Mouse (Mus musculus): Measurements from ENCODE around the gene Kat7.

Kat7 gene

GRCm38 (mm10) chr11:95333805-95334204 is 23.8 kb upstream of the Kat7 start:
- in situ Hi-C loops (cut with MboI, MseI): no loop called here

- in situ Hi-C loops (cut with MboI, MseI): no loop called here
Measured at GRCm38 (mm10) chr11:95333209-95333608, 23.2 kb upstream of the Kat7 start.

DNA sequence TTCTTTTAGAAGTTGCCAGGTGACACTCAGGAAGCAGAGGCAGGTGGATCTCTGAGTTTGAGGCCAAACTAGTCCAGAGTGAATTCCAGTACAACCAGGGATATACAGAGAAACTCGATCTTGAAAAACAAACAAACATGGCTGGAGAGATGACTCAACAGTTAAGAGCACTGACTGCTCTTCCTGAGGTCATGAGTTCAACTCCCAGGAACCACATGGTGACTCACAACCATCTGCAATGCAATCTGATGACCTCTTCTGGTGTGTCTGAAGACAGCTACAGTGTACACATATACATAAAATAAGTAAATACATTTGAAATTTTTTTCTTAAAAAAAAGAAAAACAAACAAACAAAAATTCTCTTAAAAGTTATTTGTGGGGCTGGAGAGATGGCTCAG is 20.6 kb upstream of the Kat7 start:
- in situ Hi-C loops (cut with MboI, MseI): no loop called here

DNA sequence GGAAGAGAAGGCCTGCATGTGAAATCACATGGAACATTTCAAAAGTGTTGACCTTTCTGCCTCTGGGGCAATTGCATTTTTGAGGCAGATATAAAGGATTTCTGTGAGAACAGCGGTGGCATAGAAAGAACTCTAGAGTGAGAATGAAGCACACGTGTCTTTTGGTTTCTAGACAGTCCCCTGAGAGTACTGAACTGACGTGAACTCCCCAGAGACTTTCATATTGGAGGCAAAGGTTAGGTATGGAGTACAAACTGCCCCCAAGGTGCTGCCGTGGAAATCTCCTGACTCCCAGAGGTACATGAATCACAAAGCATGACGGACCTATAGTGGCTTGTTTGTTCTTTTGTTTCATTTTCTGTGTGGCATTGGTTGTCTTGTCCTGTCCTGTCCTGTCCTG is 18.6 kb upstream of the Kat7 start:
- in situ Hi-C loops (cut with MboI, MseI): no loop called here

DNA sequence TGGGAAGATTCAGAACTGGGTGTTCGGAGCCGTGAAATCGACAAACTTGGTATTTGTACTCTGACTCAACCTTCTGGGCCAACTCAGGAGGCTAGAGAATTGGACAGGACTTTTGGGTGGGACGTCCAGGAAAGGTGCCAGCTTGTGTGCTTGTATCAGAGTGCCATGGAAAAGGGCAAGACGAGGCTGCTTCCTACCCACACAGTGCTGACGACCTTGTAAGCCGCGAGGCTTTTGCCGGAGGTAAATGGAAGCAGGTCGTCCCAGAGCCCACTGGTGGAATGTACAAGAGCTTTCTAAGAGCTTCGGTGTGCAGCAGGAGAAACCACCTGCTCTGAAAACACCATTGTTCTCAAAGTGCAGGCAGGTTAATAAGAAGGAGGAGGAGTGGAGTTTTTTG is 16.2 kb upstream of the Kat7 start:
- in situ Hi-C loops (cut with MboI, MseI): no loop called here

DNA sequence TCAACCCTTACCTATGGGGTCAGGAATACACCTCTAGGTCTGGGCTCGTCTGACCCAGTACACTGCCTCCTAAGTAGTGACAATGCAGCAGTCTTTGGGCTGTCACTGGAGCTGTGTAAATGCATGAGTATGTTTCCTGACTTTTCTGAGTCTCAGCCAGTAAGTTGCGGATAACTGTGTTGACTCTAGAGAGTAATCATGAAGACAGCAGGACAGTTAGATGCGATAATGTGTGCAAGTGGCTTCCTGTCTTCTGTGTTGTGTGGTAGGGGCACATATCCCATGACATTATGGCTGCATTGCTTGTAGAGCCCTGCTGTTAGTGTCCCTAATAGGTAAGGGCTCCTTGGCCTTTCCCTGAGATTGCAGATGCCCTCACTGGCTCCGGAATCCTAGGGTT is 15.8 kb upstream of the Kat7 start:
- in situ Hi-C loops (cut with MboI, MseI): no loop called here

- in situ Hi-C loops (cut with MboI, MseI): loop anchor here (5.0 kb wide), 1 partner anchor 43 kb away; no protein-coding TSS in a partner anchor
Measured at GRCm38 (mm10) chr11:95324181-95324580, 14.1 kb upstream of the Kat7 start.

DNA sequence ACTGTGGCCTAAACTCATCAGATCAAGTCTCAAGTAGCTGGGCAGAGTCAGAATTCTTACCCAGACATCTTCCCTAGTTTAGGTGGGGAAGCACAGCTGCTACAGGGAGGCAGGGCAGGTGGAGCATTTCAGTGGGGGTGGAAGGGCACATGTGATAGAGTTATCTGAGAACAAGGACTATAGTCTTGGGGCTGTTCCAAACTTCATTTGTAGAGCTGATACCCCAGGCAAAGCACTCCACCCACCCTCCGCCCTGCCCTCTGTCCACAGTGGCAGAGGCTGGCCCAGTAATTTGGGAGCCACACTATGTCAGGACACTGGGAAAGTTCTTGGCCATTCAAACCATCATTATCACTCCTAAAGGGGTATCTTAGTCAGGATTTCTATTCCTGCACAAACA is 10.0 kb upstream of the Kat7 start:
- in situ Hi-C loops (cut with MboI, MseI): loop anchor here (5.0 kb wide), 1 partner anchor 47 kb away; no protein-coding TSS in a partner anchor

DNA sequence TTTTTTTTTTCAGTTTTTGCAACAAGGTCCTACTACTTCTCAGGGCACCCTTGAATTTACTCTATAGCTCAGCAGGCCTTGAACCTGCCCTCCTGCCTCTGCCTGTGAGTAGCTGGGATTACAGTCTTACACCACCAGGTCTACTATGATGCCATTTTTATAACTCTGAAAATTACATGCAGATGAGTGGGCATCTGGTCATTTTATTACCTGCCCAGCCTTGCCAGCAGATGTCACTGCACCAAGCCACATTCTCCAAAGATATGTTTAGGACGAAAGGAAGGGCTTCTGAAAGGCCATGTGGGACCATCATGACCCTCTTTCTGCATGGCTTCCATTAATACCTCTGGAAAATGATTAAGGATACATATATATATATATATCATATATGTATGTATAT is 9.5 kb upstream of the Kat7 start:
- in situ Hi-C loops (cut with MboI, MseI): no loop called here

GRCm38 (mm10) chr11:95318116-95318515 is 8.1 kb upstream of the Kat7 start:
- in situ Hi-C loops (cut with MboI, MseI): no loop called here

DNA sequence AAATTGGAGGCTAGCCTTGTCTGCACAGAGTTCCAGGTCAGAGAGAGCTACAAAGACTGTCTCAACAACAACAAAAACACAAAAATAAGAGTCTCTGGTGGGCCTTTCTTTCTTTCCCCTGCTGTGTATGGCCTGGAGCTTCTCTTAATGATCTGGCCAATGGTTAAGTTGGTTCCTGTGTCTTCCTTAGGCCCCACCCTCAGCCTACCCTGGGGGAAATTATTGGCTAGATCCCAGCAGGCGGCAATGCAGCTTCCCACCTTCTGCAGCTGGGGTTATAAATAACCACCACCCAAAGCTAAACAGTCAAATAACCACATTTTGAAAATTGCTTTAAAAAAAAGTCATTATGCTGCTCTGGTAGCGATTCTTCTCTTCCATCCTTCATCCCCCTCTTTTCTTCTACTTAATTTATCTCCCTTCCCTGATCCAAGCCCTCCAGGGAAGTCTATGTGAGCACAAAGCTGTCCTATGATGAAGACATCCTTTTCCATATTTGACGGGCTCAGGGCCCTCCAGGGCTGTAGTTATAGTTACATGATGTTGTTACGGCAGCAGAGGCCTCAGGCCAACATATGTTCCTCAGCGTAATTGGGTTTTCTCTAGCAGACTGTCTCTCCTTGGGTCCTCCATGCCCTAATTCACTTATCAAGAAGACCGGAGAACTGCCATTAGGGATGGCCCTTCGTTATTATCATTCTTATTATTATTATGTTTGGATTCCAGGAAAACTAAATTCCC is 5.3 kb upstream of the Kat7 start:
- in situ Hi-C loops (cut with MboI, MseI): no loop called here

DNA sequence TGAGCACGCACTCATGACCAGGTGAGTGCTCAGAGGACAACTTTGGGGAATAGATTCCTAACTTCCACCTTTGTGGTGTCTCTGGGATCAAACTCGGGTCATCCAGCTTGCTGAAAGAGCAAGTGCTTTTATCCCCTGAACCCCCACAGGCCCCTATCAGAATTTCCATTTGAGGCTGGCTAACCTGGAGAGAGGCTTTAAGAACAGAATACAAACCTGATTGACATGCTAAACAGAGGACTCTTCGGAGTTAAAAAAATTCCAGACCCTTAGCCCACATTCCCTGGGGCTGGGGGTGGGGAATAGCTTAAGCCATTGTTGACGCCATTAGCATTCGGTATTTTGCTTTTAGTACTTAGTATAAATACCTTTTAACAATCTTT is 1.4 kb upstream of the Kat7 start:
- in situ Hi-C loops (cut with MboI, MseI): no loop called here

- in situ Hi-C loops (cut with MboI, MseI): no loop called here
Measured at GRCm38 (mm10) chr11:95310648-95311424, 790 bp upstream of the Kat7 start.

DNA sequence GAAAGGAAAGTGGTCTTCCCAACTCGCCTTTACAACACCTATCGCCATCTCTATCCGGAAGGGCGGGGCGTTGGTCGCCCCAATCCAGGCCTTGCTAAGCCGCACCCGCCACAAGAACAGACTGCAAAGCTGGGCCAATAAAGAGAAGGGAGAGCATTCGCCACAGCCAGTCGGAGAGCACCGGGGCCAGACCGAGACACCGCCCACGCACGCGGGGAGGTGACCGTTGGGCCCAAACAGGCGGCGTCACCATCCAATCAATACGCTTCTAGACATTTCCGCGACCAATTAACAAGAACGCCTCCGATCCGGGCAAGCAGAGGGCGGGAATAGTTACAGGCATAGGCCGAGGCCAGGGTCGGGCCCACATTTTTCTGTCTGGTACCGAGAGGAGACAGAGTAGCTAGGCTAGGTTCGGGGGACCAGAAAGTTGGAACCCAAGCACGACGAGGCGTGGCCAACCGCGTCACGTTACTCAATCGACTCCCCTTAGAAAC is 488 bp downstream of the Kat7 start:
- in situ Hi-C loops (cut with MboI, MseI): no loop called here

- in situ Hi-C loops (cut with MboI, MseI): no loop called here
Measured at GRCm38 (mm10) chr11:95307526-95307925, 2.5 kb downstream of the Kat7 start.

DNA sequence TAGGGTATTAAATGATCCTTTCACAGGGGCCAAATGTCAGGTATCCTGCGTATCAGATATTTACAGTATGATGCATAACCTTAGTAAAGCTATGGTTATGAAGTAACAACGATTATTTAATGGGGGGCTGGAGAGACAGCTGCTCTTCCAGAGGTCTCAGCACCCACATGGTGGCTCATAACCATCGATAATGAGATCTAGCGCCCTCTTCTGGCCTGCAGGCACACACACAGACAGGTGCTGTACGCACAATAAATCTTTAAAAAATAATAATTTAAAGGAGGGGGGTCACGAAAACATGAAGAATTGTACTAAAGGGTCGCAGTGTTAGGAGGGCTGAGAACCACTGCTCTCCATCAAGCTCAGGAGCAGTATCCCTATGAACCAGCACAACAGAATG is 4.4 kb downstream of the Kat7 start:
- in situ Hi-C loops (cut with MboI, MseI): no loop called here

DNA sequence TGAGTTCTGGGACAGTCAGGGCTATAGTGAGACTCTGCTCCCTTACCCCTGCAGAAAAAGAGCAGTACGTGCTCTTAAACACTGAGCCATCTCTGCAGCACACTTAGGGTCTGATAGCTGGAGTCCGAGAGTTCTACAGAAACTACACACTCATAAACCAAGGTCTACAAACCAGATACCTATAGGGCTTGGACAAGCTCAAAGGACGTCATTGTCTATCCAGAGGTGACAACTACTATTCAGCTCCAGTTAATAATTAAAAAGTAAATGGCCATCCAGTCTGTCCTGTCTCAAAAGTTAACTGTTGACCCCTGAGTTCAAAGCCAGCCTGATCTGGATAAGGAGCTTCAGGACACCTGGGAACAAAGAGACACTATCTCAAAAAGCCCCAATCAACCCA is 8.3 kb downstream of the Kat7 start:
- in situ Hi-C loops (cut with MboI, MseI): loop anchor here (5.0 kb wide), 1 partner anchor 39 kb away; the partner anchor contains the start of gene Tac4

- in situ Hi-C loops (cut with MboI, MseI): loop anchor here (5.0 kb wide), 1 partner anchor 38 kb away; the partner anchor contains the start of gene Tac4
Measured at GRCm38 (mm10) chr11:95299886-95300285, 10.2 kb downstream of the Kat7 start.

DNA sequence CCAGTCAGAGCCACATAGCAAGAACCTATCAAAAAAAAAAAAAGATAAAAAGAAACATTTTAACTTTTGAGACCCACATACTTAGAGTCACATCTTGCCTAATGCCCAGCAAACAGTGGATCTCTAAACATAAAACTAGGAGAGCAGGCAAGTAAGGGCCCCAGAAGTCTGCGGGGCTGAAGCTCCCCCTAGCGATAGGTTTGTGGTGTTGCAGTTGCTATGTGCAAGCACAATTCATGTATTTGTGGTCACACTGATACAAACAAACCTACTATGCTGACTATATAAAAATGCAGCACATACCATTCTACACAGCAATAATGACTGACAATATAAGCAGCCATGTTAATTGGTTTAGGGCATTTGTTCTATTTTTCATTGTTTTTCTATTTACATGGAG is 11.9 kb downstream of the Kat7 start:
- in situ Hi-C loops (cut with MboI, MseI): no loop called here

GRCm38 (mm10) chr11:95295736-95296135 is 14.3 kb downstream of the Kat7 start:
- in situ Hi-C loops (cut with MboI, MseI): no loop called here

DNA sequence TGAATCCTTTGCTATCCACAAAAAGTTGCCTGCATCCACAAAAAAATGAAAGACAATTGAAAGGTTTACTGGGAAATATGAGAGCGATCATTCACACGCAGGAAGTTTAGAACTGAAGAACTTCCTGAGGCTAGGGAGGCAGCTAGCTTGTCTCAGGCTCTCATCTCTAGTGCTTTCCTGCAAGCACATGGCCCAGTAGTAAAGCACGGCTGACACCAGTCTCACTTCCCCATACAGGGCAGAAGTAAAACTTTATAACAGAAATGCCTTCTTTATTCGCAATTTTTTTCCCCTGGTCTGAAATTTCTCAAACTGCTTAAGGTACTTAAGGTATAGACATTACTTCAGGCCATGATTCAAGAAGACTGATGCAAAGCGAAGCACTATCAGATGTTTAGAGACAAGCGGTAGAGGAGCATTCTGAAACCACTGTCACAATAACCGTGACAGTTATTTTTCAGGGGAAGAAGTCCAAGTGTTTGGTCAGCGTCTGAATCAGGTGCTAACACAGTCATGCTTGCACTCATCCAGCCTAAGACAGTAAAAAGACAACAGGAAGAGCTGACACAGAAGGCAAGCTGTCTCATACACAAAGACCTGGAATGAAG is 16.9 kb downstream of the Kat7 start:
- in situ Hi-C loops (cut with MboI, MseI): no loop called here

DNA sequence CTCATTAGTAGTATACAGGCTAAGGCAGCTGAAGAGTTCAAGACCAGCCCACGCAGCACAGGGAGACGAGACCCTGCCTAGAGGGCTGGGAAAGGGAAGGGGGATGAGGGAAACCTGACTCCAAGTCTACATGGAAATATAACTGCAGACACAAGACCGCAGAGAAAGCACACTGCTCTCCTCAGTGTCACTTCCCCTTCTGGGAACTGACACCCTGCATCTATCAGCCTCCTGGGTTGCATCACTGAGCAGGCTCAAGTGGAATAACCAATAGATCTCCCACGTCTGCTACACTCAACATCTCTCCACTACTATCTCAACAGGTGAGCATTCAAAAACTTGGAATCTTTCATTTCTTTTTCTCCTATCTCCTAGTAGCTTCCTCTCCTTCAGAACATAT is 18.0 kb downstream of the Kat7 start:
- in situ Hi-C loops (cut with MboI, MseI): no loop called here

All from regulatory T cell (primary cell).